Mouse (Mus musculus) embryonic facial prominence, embryonic 11.5 days (tissue): Measurements from ENCODE around the gene Cbx3. TPM values are rescaled to one million over a fixed set of nuclear protein-coding genes. Genes with fewer than 3 reads are reported as not detected.

Source experiments
- ATAC-seq: fragments of 200-750 bp; cut with Nextera tagmentation; replicated peaks from 2 replicates; pipeline ENCODE4 v1.8.0; 2017; ENCODE audit warnings: low read depth; ENCODE audit not compliant: insufficient number of reproducible peaks, low FRiP score, low TSS enrichment
- DNase-seq: peaks from one replicate; pipeline ENCODE4 v3.0.0-alpha.2; 2015; ENCODE audit warnings: low spot score
- H3K27ac ChIP-seq: fragments of 300-500 bp; sonication (generic); replicated peaks from 2 replicates; pipeline ENCODE4 v1.5.1; 2014; ENCODE audit warnings: mild to moderate bottlenecking, low read depth, low read length, control low read depth
- H3K27me3 ChIP-seq: fragments of 300-500 bp; sonication (generic); 2 replicates; pipeline ENCODE4 v1.6.1; 2014; ENCODE audit warnings: mild to moderate bottlenecking, low read length, moderate library complexity, mixed read lengths; ENCODE audit not compliant: control insufficient read depth, insufficient read depth
- H3K36me3 ChIP-seq: fragments of 300-500 bp; sonication (generic); replicated peaks from 2 replicates; pipeline ENCODE4 v1.6.1; 2014; ENCODE audit warnings: low read depth, mild to moderate bottlenecking, low read length, moderate library complexity, mixed read lengths; ENCODE audit not compliant: control insufficient read depth, insufficient read depth
- H3K4me1 ChIP-seq: fragments of 300-500 bp; sonication (generic); 2 replicates; pipeline ENCODE4 v1.6.1; 2014; ENCODE audit warnings: low read length, mixed read lengths; ENCODE audit not compliant: control insufficient read depth, insufficient read depth
- H3K4me2 ChIP-seq: fragments of 300-500 bp; sonication (generic); 2 replicates; pipeline ENCODE4 v1.6.1; 2014; ENCODE audit warnings: low read depth, mild to moderate bottlenecking, control low read depth, low read length, moderate library complexity
- H3K4me3 ChIP-seq: fragments of 300-500 bp; sonication (generic); 2 replicates; pipeline ENCODE4 v1.5.1; 2014; ENCODE audit warnings: low read depth, low read length, control low read depth
- H3K9ac ChIP-seq: fragments of 300-500 bp; sonication (generic); replicated peaks from 2 replicates; pipeline ENCODE4 v1.6.1; 2014; ENCODE audit warnings: mild to moderate bottlenecking, control low read depth, low read length
- H3K9me3 ChIP-seq: fragments of 300-500 bp; sonication (generic); replicated peaks from 2 replicates; pipeline ENCODE4 v1.6.1; 2016; ENCODE audit warnings: mild to moderate bottlenecking, low read length, inconsistent platforms, mixed read lengths; ENCODE audit not compliant: control insufficient read depth
- WGBS: fragments of 180-500 bp; shearing (Covaris S2); extraction: QIAGEN DNeasy Blood & Tissue Kit; methylation state at CpG from one replicate; pipeline ENCODE4 v1.1.7; 2014; 5-methylcytosine and 5-hydroxymethylcytosine counted together
- polyA plus RNA-seq: library from polyadenylated mRNA; unstranded; fragments of >200 nt; fragmentation: Nextera tagmentation; extraction: Ambion mirVana; gene quantifications from 2 replicates; pipeline ENCODE4 v1.2.1, GENCODE M21; 2014

Gene Cbx3
- polyA plus RNA-seq: 647 and 750 TPM in 2 replicates

DNA sequence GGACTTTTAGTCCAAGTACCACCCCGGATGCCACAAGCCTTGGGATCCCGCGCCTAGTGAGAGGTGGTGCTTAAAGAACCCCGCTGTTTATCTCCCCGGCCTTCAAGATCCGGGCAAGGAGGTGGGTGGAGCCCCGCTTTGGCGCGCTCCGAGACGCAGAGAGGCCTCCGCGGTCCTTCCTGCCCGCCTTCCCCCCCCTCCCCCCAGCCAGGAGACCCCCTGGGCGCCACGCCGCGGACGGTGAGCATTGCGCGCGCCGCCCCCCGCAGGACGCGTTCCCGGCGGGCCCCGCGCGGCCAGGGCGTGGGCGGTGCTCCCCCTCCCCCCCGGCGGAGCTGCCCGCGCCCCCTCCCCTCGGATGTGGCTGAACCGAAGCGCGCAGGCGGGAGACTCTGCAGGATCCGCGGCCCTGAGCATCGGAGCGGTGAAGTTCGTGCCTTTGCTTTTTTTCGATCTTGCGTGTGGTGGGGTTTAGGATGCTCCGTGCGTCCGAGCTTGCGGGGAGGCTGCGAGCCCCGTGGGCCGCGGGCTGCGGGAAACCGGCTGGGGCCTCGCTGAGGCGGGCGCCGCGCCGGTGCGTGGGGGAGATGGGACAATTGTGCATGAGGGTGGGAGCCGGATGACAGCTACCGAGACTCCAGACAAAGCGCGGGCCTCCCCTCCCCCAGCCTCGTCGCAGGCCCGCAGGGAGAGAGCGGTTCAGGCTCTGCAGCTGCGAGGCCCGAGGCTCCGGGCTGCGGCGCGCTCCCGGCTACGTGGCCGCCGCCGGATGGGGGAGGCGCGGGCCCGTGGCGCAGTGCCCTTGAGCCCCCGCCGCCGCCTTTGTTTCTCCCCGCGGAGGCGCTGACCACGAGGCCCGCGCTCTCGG lies at the start of gene Cbx3:
Gene Cbx3 (plus strand): TSS at position 50 of the 868 bp plus-strand sequence.
- Histone ChIP-seq H3K4me2 (peak within 1 kb of the TSS; percentile 40), H3K36me3 (peaks cover 9% of the 10 kb centered on the region), H3K27ac (peak within 1 kb of the TSS; percentile 100), H3K4me3 (peak within 1 kb of the TSS; percentile 98), H3K4me1 (no peaks in the 10 kb centered on the region; the same call in 1 of the 2 replicates), H3K9me3 (no peaks in the 10 kb centered on the region), H3K9ac (peak within 1 kb of the TSS; percentile 100), H3K27me3 (no peaks in the 10 kb centered on the region)
- WGBS: 0% methylated on average over 86 of the region's 99 CpGs
- ATAC-seq (peak; percentile 80), DNase-seq (peak; percentile 92)

DNA sequence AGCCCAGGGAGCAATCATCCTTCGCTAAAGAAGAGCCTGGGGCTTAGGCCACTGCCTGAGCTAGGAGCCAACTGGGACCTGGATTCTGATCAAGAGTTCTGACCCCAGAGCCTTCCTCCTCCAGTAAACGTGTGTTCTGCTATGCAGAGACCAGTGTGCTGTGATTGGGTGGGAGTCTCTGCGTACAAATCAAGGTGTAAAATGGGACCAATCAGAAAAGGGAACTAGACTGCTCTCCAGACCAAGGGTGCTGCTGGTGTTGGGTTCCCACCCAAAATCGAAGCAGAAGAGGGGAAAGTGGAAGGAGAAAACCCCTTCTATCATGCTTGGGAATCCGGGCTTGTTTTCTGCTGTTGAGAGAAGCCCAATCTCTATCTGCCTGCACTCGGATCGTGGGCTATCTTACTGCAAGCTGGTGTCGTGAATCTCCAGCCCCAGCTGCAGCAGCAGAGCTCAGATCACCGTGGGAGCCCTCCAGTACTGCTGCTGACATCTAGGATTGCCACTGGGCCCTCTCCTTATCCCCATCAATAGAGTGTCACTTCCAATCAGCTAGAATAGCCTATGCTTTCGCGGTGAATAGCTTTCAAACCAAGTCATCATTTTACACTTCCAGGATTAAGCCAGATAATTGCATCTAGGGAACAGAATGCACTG lies 46.6 kb upstream of the Cbx3 start:
- Histone ChIP-seq H3K27me3 (no peaks in the 10 kb centered on the region; the same call in 1 of the 2 replicates), H3K4me3 (no peak overlapping the region), H3K4me1 (no peaks in the 10 kb centered on the region), H3K4me2 (no peak overlapping the region), H3K36me3 (no peaks in the 10 kb centered on the region), H3K27ac (no peak overlapping the region), H3K9ac (no peak overlapping the region), H3K9me3 (no peaks in the 10 kb centered on the region)
- ATAC-seq (no peak), DNase-seq (no peak)
- WGBS: 47% methylated on average over 11 of the region's 11 CpGs

DNA sequence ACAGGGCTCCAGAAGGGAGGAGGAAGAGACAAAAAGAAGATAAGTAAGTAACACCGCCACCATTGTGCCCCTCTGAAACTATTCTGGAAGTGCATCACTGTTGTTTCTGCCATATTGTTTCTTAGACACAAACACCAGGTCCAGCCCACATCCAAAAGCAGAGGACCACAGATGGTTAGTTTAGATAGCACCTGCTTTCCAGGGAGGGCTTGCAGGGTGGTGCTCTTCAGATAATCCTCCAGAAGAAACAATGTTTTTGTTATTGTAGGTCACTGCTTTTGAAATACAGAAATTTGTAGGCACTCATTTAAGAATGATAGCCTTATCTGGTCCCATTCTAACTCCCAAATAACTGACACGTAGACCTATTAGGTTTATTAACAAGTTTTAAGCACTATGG lies 45.6 kb upstream of the Cbx3 start:
- no peak overlapping the region for H3K27ac ChIP-seq
- no peak overlapping the region for H3K9ac ChIP-seq
- WGBS: 85% methylated on average over 2 of the region's 2 CpGs
- H3K4me1 ChIP-seq: no peaks in the 10 kb centered on the region
- H3K4me3 ChIP-seq: no peak overlapping the region
- H3K36me3 ChIP-seq: no peaks in the 10 kb centered on the region
- no peaks in the 10 kb centered on the region for H3K9me3 ChIP-seq
- no peak for ATAC-seq
- DNase-seq: no peak
- no peaks in the 10 kb centered on the region; the same call in 1 of the 2 replicates for H3K27me3 ChIP-seq
- H3K4me2 ChIP-seq: no peak overlapping the region

DNA sequence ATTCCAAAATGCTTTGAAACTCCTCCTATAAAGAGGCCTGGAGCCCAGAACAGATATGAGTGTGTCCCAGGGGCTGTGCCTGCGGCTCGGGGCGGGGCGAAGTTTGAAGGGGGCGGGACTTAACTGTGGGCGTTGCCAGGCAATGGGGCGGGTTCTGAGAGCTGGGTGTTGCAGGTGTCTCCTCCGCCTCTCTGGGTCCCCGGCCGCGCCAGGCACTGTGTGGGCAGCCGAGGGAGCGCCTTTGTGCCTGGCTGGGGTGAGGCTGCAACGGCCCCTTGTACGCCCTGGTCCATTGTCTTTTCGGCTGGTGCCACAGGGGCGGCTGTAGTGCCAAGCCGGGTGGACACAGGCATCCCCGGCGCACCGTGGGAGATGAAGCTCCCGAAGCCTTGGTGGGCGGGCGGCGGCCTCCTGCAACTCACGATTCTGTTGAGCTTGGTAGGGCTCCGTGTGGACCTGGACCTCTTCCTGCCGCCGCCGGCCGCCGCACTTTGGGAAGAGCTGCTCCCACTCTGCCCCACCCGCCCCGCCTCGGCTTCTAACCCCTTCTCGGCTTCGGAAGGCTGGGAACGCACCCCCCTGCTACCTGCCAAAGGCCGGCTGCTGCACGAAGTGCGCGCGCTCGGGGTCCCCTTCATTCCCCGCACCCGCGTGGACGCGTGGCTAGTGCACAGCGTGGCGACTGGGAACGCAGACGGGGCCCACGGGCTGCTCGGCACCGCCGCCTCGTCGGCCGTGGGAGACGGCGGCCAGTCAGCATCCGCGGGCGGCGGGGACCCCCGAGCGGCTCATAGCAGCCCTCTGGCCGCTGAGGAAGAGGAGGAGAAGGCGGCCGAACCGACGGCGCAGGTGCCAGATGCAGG lies 37.4 kb upstream of the Cbx3 start, which contains the start of gene Nfe2l3:
Gene Nfe2l3 (plus strand): TSS at position 136 of the 863 bp plus-strand sequence.
- ATAC-seq: peak; percentile 80
- no peaks in the 10 kb centered on the region for H3K4me1 ChIP-seq

DNA sequence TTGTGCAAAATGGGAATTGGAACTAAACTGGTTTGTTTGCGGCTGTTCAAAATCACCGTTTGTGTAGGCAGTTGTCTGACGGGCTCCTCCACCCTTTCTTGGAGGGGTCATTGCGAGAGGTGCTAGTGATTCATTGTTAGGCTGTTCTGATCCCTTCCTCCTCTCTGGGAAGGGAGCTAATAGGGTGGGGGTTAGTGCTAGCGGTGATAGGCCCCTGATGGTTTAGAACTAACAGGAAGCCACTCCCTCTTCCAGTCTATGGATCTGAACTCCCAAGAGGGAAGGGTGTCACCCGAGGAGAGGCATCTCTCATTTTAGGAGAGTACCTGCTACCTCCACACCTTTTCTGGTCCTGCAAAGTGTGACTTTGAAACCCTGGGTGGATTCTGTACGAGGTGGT lies 35.9 kb upstream of the Cbx3 start:
- no peak overlapping the region for H3K27ac ChIP-seq
- H3K9me3 ChIP-seq: no peaks in the 10 kb centered on the region
- H3K36me3 ChIP-seq: no peaks in the 10 kb centered on the region
- no peak for DNase-seq
- WGBS: 38% methylated on average over 7 of the region's 7 CpGs
- peaks cover 28% of the 10 kb centered on the region for H3K27me3 ChIP-seq
- no peaks in the 10 kb centered on the region for H3K4me1 ChIP-seq
- no peak overlapping the region for H3K4me3 ChIP-seq
- H3K9ac ChIP-seq: no peak overlapping the region
- ATAC-seq: no peak
- no peak overlapping the region for H3K4me2 ChIP-seq

More for the DNA sequence above, 37.4 kb upstream of the Cbx3 start, which contains the start of gene Nfe2l3:
- no peak within 1 kb of the TSS for H3K27ac ChIP-seq
- H3K4me3 ChIP-seq: peak within 1 kb of the TSS; percentile 38
- peak within 1 kb of the TSS; percentile 30 for H3K9ac ChIP-seq
- peak; percentile 67 for DNase-seq
- peak within 1 kb of the TSS; percentile 60 for H3K4me2 ChIP-seq
- H3K36me3 ChIP-seq: no peaks in the 10 kb centered on the region
- peaks cover 28% of the 10 kb centered on the region for H3K27me3 ChIP-seq
- H3K9me3 ChIP-seq: no peaks in the 10 kb centered on the region
- WGBS: under 1% methylated on average over 74 of the region's 74 CpGs

DNA sequence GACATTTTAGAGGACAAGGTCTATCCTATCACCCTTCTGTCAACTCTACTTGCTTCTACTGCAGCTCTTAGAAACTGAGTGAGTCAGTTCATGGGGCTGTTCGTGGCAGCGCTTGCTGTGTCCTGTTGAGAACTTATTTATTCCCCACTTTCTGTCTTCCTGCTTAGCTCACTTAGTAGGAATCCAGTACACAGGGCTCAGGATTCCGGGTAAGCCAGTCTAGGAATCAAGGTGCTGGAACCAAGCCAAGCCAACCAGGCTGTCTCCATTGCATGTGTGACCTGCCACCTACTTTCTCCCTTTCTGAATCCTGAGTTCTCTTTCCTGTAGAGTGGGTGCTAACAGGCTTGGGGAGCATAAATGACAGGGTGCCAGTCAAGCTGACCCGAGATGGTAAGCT lies 32.5 kb upstream of the Cbx3 start:
- no peak overlapping the region for H3K9ac ChIP-seq
- H3K27ac ChIP-seq: no peak overlapping the region
- DNase-seq (no peak), ATAC-seq (no peak)
- peaks cover 24% of the 10 kb centered on the region for H3K27me3 ChIP-seq
- H3K4me3 ChIP-seq: no peak overlapping the region
- H3K4me1 ChIP-seq: no peaks in the 10 kb centered on the region
- H3K9me3 ChIP-seq: no peaks in the 10 kb centered on the region
- no peaks in the 10 kb centered on the region for H3K36me3 ChIP-seq
- H3K4me2 ChIP-seq: no peak overlapping the region
- WGBS: 84% methylated on average over 4 of the region's 4 CpGs

DNA sequence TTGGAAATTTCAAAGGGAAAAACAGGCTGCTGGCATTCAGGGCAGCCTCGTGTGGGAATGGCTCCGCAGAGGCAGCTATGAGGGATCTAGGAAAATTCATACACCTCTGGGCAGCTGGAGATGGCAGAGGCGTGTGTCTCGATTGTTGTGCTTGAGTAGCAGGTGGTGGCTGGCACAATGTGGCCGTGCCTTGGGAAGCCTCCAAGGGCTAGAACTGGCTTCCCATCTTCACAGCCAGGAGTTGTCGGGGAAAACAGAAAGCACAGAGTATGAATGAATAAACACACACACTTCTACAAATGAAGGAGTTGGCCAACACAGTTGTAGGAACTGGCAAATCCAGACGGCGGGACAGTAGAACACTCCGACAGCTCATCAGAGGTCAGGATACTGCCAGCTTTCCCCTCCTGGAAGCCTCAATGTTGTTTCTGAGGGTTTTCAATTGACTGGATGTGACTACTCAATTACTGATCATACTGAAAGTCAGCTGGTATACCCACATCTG lies 31.3 kb upstream of the Cbx3 start:
- no peaks in the 10 kb centered on the region for H3K9me3 ChIP-seq
- no peaks in the 10 kb centered on the region for H3K4me1 ChIP-seq
- peaks cover 13% of the 10 kb centered on the region for H3K27me3 ChIP-seq
- H3K36me3 ChIP-seq: no peaks in the 10 kb centered on the region
- no peak overlapping the region for H3K4me3 ChIP-seq
- DNase-seq (no peak), ATAC-seq (no peak)
- no peak overlapping the region for H3K4me2 ChIP-seq
- 90% methylated on average over 9 of the region's 9 CpGs for WGBS
- no peak overlapping the region for H3K27ac ChIP-seq
- no peak overlapping the region for H3K9ac ChIP-seq
